ENCODE assay signal across 45 mouse cellular contexts in the genomic region with DNA sequence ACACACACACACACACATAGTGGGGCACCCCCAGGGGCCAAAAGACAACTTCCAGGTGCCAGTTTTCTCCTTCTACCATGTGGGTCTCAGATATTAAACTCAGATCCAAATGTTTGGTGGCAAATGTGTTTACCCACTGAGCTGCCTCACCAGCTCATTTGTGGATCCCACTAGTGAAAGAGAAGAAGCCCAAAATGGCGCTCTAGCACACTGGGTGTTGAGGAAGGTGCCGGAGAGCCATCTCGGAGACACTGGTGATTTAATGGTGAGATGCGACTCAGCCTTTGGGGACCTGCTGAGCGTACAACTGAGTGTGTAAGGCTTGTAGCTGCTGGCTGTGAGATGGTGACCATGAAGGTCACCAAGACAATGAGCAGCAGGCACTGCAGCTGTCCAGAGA. TPM values are rescaled to one million over a fixed set of nuclear protein-coding genes. Genes with fewer than 3 reads are reported as not detected.
"Had no signal": no experiment of that assay in that cellular context is flagged by ENCODE, and none has a peak within 500 bp of the region (broad histone marks: within the 10 kb centered on the region; RNA-seq: fewer than 3 reads in every experiment).

No protein-coding gene starts in this region.

- H3K36me3 ChIP-seq: limb, embryonic 10.5 days; limb, embryonic 12.5 days; limb, embryonic 13.5 days; limb, embryonic 15.5 days; liver, embryonic 12.5 days; liver, embryonic 13.5 days; liver, embryonic 15.5 days; lung, embryonic 15.5 days; midbrain, embryonic 10.5 days; midbrain, embryonic 12.5 days; midbrain, embryonic 13.5 days; midbrain, embryonic 15.5 days; neural tube, embryonic 12.5 days had no signal

- DNase-seq: left cerebral cortex, postnatal 4 days; liver; liver, embryonic 13.5 days; liver, postnatal 0 days; lung, adult 18-20 months; lung, adult 2 months; lung, embryonic 14.5 days; lung, postnatal 10 days; lung, postnatal 14 days; lung, postnatal 36 days; lung, postnatal 4 days; midbrain, embryonic 14.5 days had no signal

- H3K27me3 ChIP-seq: limb, embryonic 12.5 days; limb, embryonic 13.5 days; limb, embryonic 15.5 days; liver, embryonic 12.5 days; liver, embryonic 13.5 days; liver, embryonic 15.5 days; lung, embryonic 15.5 days; midbrain, embryonic 12.5 days; midbrain, embryonic 13.5 days; midbrain, embryonic 15.5 days; neural tube, embryonic 12.5 days had no signal

- H3K27ac ChIP-seq: limb, embryonic 10.5 days; limb, embryonic 12.5 days; limb, embryonic 13.5 days; limb, embryonic 15.5 days; liver, embryonic 12.5 days; liver, embryonic 13.5 days; liver, embryonic 14.5 days; liver, embryonic 15.5 days; lung, embryonic 15.5 days; macrophage; midbrain, embryonic 10.5 days; midbrain, embryonic 12.5 days; midbrain, embryonic 13.5 days; midbrain, embryonic 15.5 days; neural tube, embryonic 12.5 days had no signal

- H3K9ac ChIP-seq: limb, embryonic 12.5 days; limb, embryonic 13.5 days; limb, embryonic 15.5 days; liver, embryonic 12.5 days; liver, embryonic 13.5 days; liver, embryonic 14.5 days; liver, embryonic 15.5 days; liver, postnatal 0 days; lung, embryonic 14.5 days; lung, embryonic 15.5 days; midbrain, embryonic 12.5 days; midbrain, embryonic 13.5 days; midbrain, embryonic 15.5 days; neural tube, embryonic 12.5 days had no signal

- H3K4me1 ChIP-seq: limb, embryonic 10.5 days; limb, embryonic 12.5 days; limb, embryonic 13.5 days; limb, embryonic 15.5 days; liver, embryonic 12.5 days; liver, embryonic 13.5 days; liver, embryonic 15.5 days; lung, embryonic 15.5 days; megakaryocyte, embryonic 14.5 days; midbrain, embryonic 10.5 days; midbrain, embryonic 12.5 days; midbrain, embryonic 13.5 days; midbrain, embryonic 15.5 days; neural tube, embryonic 12.5 days had no signal

- ATAC-seq: liver, embryonic 12.5 days; liver, postnatal 0 days; lung, postnatal 0 days; midbrain, embryonic 13.5 days; midbrain, embryonic 15.5 days had no signal

- H3K9me3 ChIP-seq: limb, embryonic 10.5 days; limb, embryonic 12.5 days; limb, embryonic 13.5 days; limb, embryonic 15.5 days; liver, embryonic 12.5 days; liver, embryonic 13.5 days; liver, embryonic 15.5 days; lung, embryonic 15.5 days; midbrain, embryonic 10.5 days; midbrain, embryonic 12.5 days; midbrain, embryonic 13.5 days; midbrain, embryonic 15.5 days; neural tube, embryonic 12.5 days had no signal

- H3K4me3 ChIP-seq: limb, embryonic 10.5 days; limb, embryonic 12.5 days; limb, embryonic 13.5 days; limb, embryonic 15.5 days; liver, embryonic 12.5 days; liver, embryonic 13.5 days; liver, embryonic 15.5 days; lung, embryonic 15.5 days; megakaryocyte, embryonic 14.5 days; midbrain, embryonic 10.5 days; midbrain, embryonic 12.5 days; midbrain, embryonic 13.5 days; midbrain, embryonic 15.5 days; myocyte; neural tube, embryonic 12.5 days had no signal

- H3K4me2 ChIP-seq: limb, embryonic 12.5 days; limb, embryonic 13.5 days; limb, embryonic 15.5 days; liver, embryonic 11.5 days; liver, embryonic 12.5 days; liver, embryonic 13.5 days; liver, embryonic 15.5 days; lung, embryonic 14.5 days; lung, embryonic 15.5 days; midbrain, embryonic 12.5 days; midbrain, embryonic 13.5 days; midbrain, embryonic 15.5 days; neural tube, embryonic 12.5 days had no signal

RNA-seq across cellular contexts. Expression of a gene that starts 19.3 kb away (rescaled TPM):
- total RNA-seq: left cerebral cortex, adult 8-10 months; left cerebral cortex, postnatal 10 days; left cerebral cortex, postnatal 14 days; left cerebral cortex, postnatal 25 days; left cerebral cortex, postnatal 36 days; left cerebral cortex, postnatal 4 days; megakaryocyte progenitor cell, adult 5-6 weeks; megakaryocyte, adult 5-6 weeks; megakaryocyte-erythroid progenitor cell, adult 5-6 weeks; monocyte, adult 5-6 weeks had no signal
- polyA plus RNA-seq: limb, embryonic 10.5 days; limb, embryonic 11.5 days; limb, embryonic 12.5 days; limb, embryonic 13.5 days; liver, embryonic 11.5 days; liver, embryonic 12.5 days; liver, embryonic 13.5 days; liver, embryonic 14.5 days; liver, embryonic 15.5 days; liver, embryonic 16.5 days; lung, embryonic 14.5 days; lung, embryonic 15.5 days; lung, embryonic 16.5 days; lung, postnatal 0 days; macrophage; midbrain, embryonic 10.5 days; midbrain, embryonic 12.5 days; midbrain, embryonic 13.5 days; midbrain, embryonic 14.5 days; midbrain, embryonic 15.5 days; midbrain, postnatal 0 days; myocyte; neural tube, embryonic 11.5 days; neural tube, embryonic 12.5 days had no signal

RNA-seq across cellular contexts. Expression of a gene that starts 29.0 kb away (rescaled TPM):
- total RNA-seq: left cerebral cortex, adult 8-10 months; left cerebral cortex, postnatal 10 days; left cerebral cortex, postnatal 14 days; left cerebral cortex, postnatal 25 days; left cerebral cortex, postnatal 36 days; left cerebral cortex, postnatal 4 days; megakaryocyte progenitor cell, adult 5-6 weeks; megakaryocyte, adult 5-6 weeks; megakaryocyte-erythroid progenitor cell, adult 5-6 weeks; midbrain, postnatal 0 days; monocyte, adult 5-6 weeks had no signal
- polyA plus RNA-seq: limb, embryonic 10.5 days; limb, embryonic 11.5 days; limb, embryonic 12.5 days; limb, embryonic 13.5 days; limb, embryonic 15.5 days; liver, embryonic 11.5 days; liver, embryonic 12.5 days; lung, embryonic 14.5 days; lung, embryonic 15.5 days; lung, embryonic 16.5 days; lung, postnatal 0 days; macrophage; midbrain, embryonic 10.5 days; midbrain, embryonic 12.5 days; midbrain, embryonic 13.5 days; midbrain, embryonic 14.5 days; midbrain, embryonic 15.5 days; midbrain, postnatal 0 days; myocyte; neural tube, embryonic 11.5 days; neural tube, embryonic 12.5 days had no signal

RNA-seq across cellular contexts. Expression of a gene that starts 51.4 kb away (rescaled TPM):
- total RNA-seq: left cerebral cortex, adult 8-10 months; left cerebral cortex, postnatal 10 days; left cerebral cortex, postnatal 14 days; left cerebral cortex, postnatal 25 days; left cerebral cortex, postnatal 36 days; left cerebral cortex, postnatal 4 days; megakaryocyte progenitor cell, adult 5-6 weeks; megakaryocyte, adult 5-6 weeks; megakaryocyte-erythroid progenitor cell, adult 5-6 weeks; midbrain, postnatal 0 days; monocyte, adult 5-6 weeks had no signal
- polyA plus RNA-seq: limb, embryonic 10.5 days; limb, embryonic 11.5 days; limb, embryonic 12.5 days; limb, embryonic 13.5 days; limb, embryonic 14.5 days; limb, embryonic 15.5 days; liver, embryonic 11.5 days; liver, embryonic 12.5 days; liver, embryonic 13.5 days; lung, adult 2 months; lung, embryonic 14.5 days; lung, embryonic 15.5 days; lung, embryonic 16.5 days; lung, postnatal 0 days; macrophage; midbrain, embryonic 10.5 days; midbrain, embryonic 12.5 days; midbrain, embryonic 13.5 days; midbrain, embryonic 14.5 days; midbrain, embryonic 15.5 days; midbrain, postnatal 0 days; neural tube, embryonic 11.5 days; neural tube, embryonic 12.5 days had no signal
